Mouse (Mus musculus) embryonic facial prominence, embryonic 13.5 days (tissue): ENCODE data around the gene Zfp106. TPM values are rescaled to one million over a fixed set of nuclear protein-coding genes. Genes with fewer than 3 reads are reported as not detected.

ENCODE experiments used
- ATAC-seq: fragments of 200-750 bp; cut with Nextera tagmentation; 2 replicates; pipeline ENCODE4 v1.8.0; 2017; ENCODE audit warnings: low read depth; ENCODE audit not compliant: insufficient number of reproducible peaks, insufficient read depth, low FRiP score, low TSS enrichment
- H3K27ac ChIP-seq: fragments of 300-500 bp; sonication (generic); 2 replicates; pipeline ENCODE4 v1.5.1; 2015; ENCODE audit warnings: moderate library complexity, mild to moderate bottlenecking, inconsistent platforms
- H3K27me3 ChIP-seq: fragments of 300-500 bp; sonication (generic); 2 replicates; pipeline ENCODE4 v1.6.1; 2015; ENCODE audit warnings: mild to moderate bottlenecking, inconsistent platforms
- H3K36me3 ChIP-seq: fragments of 300-500 bp; sonication (generic); 2 replicates; pipeline ENCODE4 v1.6.1; 2015; ENCODE audit warnings: mild to moderate bottlenecking, inconsistent platforms
- H3K4me1 ChIP-seq: fragments of 300-500 bp; sonication (generic); 2 replicates; pipeline ENCODE4 v1.6.1; 2015; ENCODE audit warnings: inconsistent platforms
- H3K4me2 ChIP-seq: fragments of 300-500 bp; sonication (generic); 2 replicates; pipeline ENCODE4 v1.6.1; 2015; ENCODE audit warnings: moderate library complexity, mild to moderate bottlenecking, inconsistent platforms
- H3K4me3 ChIP-seq: fragments of 300-500 bp; sonication (generic); 2 replicates; pipeline ENCODE4 v1.5.1; 2015; ENCODE audit warnings: mild to moderate bottlenecking, inconsistent platforms
- H3K9ac ChIP-seq: fragments of 300-500 bp; sonication (generic); 2 replicates; pipeline ENCODE4 v1.6.1; 2015; ENCODE audit warnings: mild to moderate bottlenecking, inconsistent platforms
- H3K9me3 ChIP-seq: fragments of 300-500 bp; sonication (generic); 2 replicates; pipeline ENCODE4 v1.6.1; 2016; ENCODE audit warnings: inconsistent platforms
- WGBS: fragments of 180-500 bp; shearing (Covaris S2); methylation state at CpG from one replicate; pipeline ENCODE4 v1.1.7; 2015; ENCODE audit warnings: mixed read lengths; 5-methylcytosine and 5-hydroxymethylcytosine counted together
- polyA plus RNA-seq: library from polyadenylated mRNA; unstranded; fragments of >200 nt; fragmentation: Nextera tagmentation; extraction: Ambion mirVana; gene quantifications from 2 replicates; pipeline ENCODE4 v1.2.1, GENCODE M21; 2015

Gene Zfp106
- polyA plus RNA-seq, 1 experiment from 2014 or later = 49.7 TPM

DNA sequence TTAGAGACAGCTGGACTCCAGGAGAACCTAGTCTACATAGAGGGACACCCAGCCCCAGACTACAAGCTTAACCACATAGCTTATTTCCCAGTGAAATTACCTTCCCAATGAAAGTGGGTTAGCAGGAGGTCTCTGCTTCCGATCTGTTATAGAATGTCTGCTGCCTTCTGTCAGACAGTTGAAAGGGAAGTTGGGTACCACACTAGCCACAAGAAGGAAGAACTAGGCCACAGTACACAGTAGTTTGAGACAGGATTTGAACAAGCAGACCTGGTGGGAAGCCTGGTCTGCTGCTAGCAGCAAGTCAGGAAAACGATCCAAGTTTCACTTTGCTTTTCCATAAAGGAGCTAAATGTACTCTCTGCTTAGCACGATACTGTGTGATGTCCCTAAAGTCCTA, 94.4 kb downstream of the Zfp106 start:
- Histone ChIP-seq H3K4me2 (no peak overlapping the region), H3K9me3 (no peaks in the 10 kb centered on the region), H3K4me3 (no peak overlapping the region), H3K36me3 (no peaks in the 10 kb centered on the region), H3K27ac (no peak overlapping the region), H3K9ac (no peak overlapping the region), H3K27me3 (no peaks in the 10 kb centered on the region), H3K4me1 (0 out of 2 replicates have a peak, but pooled peaks cover 3% of the 10 kb centered on the region)
- ATAC-seq = no peak
- WGBS = 89% methylated on average over 3 of the region's 3 CpGs

DNA sequence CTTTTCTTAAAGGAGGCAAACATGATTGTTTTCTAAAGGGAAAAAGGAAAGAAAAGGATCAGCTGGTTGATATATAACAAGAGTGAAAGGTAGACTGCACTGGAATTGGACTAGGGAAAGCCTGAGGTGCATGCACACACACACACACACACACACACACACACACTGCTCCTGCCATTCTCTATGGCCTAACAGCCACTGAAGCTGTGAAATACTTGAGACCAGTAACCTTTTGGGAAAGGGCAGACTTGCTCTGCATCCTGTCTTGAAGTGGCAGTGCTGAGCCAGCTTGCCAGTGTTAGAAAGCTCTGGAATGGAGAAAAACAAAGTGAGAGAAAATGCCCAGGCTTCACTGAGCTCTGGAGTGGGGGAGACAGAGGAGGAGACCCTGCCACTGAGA, 95.6 kb downstream of the Zfp106 start:
- H3K4me2 ChIP-seq = no peak overlapping the region
- H3K4me1 ChIP-seq = 0 out of 2 replicates have a peak, but pooled peaks cover 3% of the 10 kb centered on the region
- H3K9me3 ChIP-seq = no peaks in the 10 kb centered on the region
- H3K9ac ChIP-seq = no peak overlapping the region
- H3K4me3 ChIP-seq = no peak overlapping the region
- no peak for ATAC-seq
- H3K27ac ChIP-seq = no peak overlapping the region
- no peaks in the 10 kb centered on the region for H3K27me3 ChIP-seq
- no peaks in the 10 kb centered on the region for H3K36me3 ChIP-seq

DNA sequence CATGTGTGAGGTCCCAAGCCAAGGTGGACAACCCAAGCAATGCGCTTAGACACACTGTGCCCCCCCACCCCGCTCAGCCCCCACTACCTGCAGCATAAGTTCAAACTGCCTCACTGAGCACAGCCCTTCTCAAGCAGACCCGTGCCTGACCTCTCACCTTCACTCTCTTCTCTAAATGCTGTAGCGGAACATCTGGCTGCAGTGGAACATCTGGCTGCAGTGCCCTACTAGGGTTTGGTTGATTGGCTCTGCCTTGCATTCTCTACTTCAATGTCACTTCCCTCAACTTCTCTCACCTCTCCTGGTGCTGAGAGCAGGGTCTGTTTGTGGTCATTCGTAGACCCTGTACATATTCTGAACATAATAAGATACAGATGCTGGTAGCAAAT, 98.3 kb downstream of the Zfp106 start:
- WGBS = 67% methylated on average over 5 of the region's 5 CpGs
- no peak overlapping the region for H3K4me2 ChIP-seq
- ATAC-seq = no peak
- H3K4me3 ChIP-seq = no peak overlapping the region
- H3K27me3 ChIP-seq = no peaks in the 10 kb centered on the region
- H3K4me1 ChIP-seq = 0 out of 2 replicates have a peak, but pooled peaks cover 3% of the 10 kb centered on the region
- no peak overlapping the region for H3K9ac ChIP-seq
- H3K36me3 ChIP-seq = no peaks in the 10 kb centered on the region
- no peaks in the 10 kb centered on the region for H3K9me3 ChIP-seq
- no peak overlapping the region for H3K27ac ChIP-seq

DNA sequence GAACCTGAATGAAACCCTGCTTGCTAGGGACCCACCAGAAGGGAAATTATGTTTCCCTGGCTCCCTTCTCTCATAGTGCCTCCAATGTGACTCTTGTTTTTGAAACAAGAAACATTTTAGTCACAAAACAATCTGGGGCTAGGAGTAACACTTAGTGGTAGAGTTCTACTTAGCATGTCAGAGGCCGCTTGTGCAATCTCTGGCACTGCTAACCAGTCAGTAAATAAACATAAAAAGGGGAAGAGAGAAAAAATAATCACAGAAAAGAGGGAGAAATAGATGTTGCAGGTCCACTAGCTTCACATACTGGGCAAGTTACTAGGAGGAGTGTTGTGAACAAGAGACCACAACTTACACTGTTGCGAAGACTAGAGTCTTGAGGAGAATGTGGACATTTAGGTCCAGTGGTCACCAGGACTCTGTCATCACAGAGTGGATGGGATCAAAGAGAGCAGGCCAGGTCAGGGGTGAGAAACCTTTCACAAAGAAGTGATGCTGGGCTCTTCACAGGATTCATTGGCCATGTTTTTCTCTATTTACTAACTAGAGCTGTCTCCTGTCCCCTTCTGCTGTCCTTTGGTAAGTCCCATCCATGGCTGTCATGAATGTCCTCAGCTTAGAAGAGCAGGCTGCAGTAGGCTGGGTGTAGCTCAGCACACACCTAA, 98.8 kb downstream of the Zfp106 start:
- H3K27ac ChIP-seq = no peak overlapping the region
- ATAC-seq = no peak
- no peak overlapping the region for H3K4me2 ChIP-seq
- no peaks in the 10 kb centered on the region for H3K27me3 ChIP-seq
- no peak overlapping the region for H3K9ac ChIP-seq
- WGBS = 94% methylated on average over 2 of the region's 2 CpGs
- no peaks in the 10 kb centered on the region for H3K36me3 ChIP-seq
- no peaks in the 10 kb centered on the region for H3K9me3 ChIP-seq
- H3K4me1 ChIP-seq = 0 out of 2 replicates have a peak, but pooled peaks cover 3% of the 10 kb centered on the region
- H3K4me3 ChIP-seq = no peak overlapping the region

DNA sequence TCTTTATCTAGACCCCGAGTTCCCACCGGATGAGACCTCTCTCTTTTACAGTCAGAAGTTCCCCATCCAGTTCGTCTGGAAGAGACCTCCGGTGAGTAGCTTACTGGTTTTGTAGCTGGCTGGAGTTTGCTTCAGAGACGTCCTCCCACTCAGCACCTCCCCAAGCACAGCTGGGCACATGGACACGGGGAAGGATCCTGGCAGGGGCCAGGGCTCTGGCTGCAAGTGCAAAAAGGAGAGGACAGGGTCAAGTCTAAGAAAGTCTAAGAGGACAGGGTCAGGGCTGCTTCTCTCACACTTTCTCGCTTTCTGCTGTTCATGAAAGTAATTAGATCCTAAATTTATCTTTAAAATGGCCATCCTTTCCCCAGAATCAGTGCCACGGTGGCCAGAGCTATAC, 99.6 kb downstream of the Zfp106 start:
- 76% methylated on average over 8 of the region's 8 CpGs for WGBS
- no peak overlapping the region for H3K4me3 ChIP-seq

DNA sequence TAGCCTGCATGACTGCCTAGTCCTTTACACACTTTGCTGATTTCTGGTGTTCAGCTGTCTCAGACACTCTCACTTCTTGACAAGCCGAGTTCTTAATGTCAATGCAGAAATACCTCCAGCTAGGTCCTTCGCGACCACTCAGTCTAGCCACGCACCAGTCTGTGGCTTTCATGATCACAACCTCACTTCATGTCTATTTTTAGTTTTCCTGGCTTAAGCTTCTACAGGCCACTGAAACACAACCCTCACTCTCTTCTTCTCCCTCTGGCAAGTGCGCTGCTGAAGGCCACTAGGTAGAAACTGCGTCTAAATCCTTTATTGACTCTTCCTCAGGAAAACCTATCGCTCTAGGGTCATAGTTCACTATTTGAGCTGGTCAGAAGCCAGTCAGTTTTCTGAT, 100.3 kb downstream of the Zfp106 start:
- Histone ChIP-seq H3K27ac (no peak overlapping the region), H3K4me2 (no peak overlapping the region), H3K4me3 (no peak overlapping the region), H3K27me3 (no peaks in the 10 kb centered on the region), H3K9me3 (no peaks in the 10 kb centered on the region), H3K4me1 (0 out of 2 replicates have a peak, but pooled peaks cover 3% of the 10 kb centered on the region), H3K9ac (no peak overlapping the region), H3K36me3 (no peaks in the 10 kb centered on the region)
- ATAC-seq = no peak
- WGBS = 84% methylated on average over 7 of the region's 7 CpGs

More for the DNA sequence above, 99.6 kb downstream of the Zfp106 start:
- no peak for ATAC-seq
- H3K9ac ChIP-seq = no peak overlapping the region
- H3K4me1 ChIP-seq = 0 out of 2 replicates have a peak, but pooled peaks cover 3% of the 10 kb centered on the region
- H3K9me3 ChIP-seq = no peaks in the 10 kb centered on the region
- H3K27me3 ChIP-seq = no peaks in the 10 kb centered on the region
- no peak overlapping the region for H3K4me2 ChIP-seq
- H3K36me3 ChIP-seq = no peaks in the 10 kb centered on the region
- H3K27ac ChIP-seq = no peak overlapping the region

DNA sequence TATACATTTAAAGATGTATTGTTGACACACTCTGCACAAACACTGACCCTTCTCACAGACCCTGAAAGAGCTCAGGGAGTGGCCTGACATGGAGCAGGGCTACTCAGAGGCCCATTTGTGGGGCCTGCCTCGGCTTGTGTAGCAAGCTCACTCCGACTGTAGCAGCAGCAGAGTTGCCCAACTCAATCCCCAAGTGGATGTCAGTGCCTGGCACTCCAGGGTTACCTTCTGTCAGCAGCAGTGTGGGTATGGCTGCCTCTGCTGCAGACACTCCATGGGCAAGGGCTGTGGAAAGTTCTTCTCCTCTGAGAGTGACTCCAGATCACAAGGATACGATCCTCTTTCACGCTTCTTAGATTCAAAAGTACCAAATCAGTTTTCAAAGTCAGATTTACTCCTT, 103.4 kb downstream of the Zfp106 start:
- Histone ChIP-seq H3K4me3 (no peak overlapping the region), H3K9ac (no peak overlapping the region), H3K4me1 (no peaks in the 10 kb centered on the region), H3K9me3 (no peaks in the 10 kb centered on the region), H3K4me2 (no peak overlapping the region), H3K27me3 (no peaks in the 10 kb centered on the region), H3K36me3 (no peaks in the 10 kb centered on the region), H3K27ac (no peak overlapping the region)
- no peak for ATAC-seq
- WGBS = 73% methylated on average over 4 of the region's 4 CpGs

Other genes with a start within 250 kb of the Zfp106 start
- gene Pla2g4f, start 249.7 kb downstream of the Zfp106 start, polyA plus RNA-seq = 0.18 and 0.25 TPM in 2 replicates
- gene Vps39, start 210.7 kb downstream of the Zfp106 start, polyA plus RNA-seq = 24.4 and 28.3 TPM in 2 replicates
- gene Ganc, start 159.9 kb downstream of the Zfp106 start, polyA plus RNA-seq = 8.0 and 8.6 TPM in 2 replicates
- 11.9 and 16.4 TPM in 2 replicates for gene Tmem87a, start 159.7 kb downstream of the Zfp106 start, polyA plus RNA-seq
- gene Capn3, start 107.8 kb downstream of the Zfp106 start, polyA plus RNA-seq = 0.37 and 0.87 TPM in 2 replicates
- 51.7 and 54.5 TPM in 2 replicates for gene Snap23, start 3.8 kb upstream of the Zfp106 start, polyA plus RNA-seq
- gene Haus2, start 45.5 kb upstream of the Zfp106 start, polyA plus RNA-seq = 27.9 and 29.5 TPM in 2 replicates
- gene Lrrc57, start 45.7 kb upstream of the Zfp106 start, polyA plus RNA-seq = 25.1 and 27.7 TPM in 2 replicates
- gene Stard9, start 65.3 kb upstream of the Zfp106 start, polyA plus RNA-seq = 4.7 and 5.9 TPM in 2 replicates